Mouse (Mus musculus) heart, embryonic 12.5 days (tissue): ENCODE measurements at regions not wholly inside any gene's neighbourhood (a gene's known extent, or its start where the extent isn't known, plus 50 kb on each side); places are given as distances from the start of the nearest gene placed in this dataset.

Source experiments
- ATAC-seq: fragments of 200-750 bp; cut with Nextera tagmentation; 2 replicates; pipeline ENCODE4 v1.8.0; 2017; ENCODE audit warnings: moderate TSS enrichment, moderate library complexity; ENCODE audit not compliant: insufficient number of reproducible peaks, low FRiP score
- H3K27ac ChIP-seq: fragments of 300-500 bp; sonication (generic); 2 replicates; pipeline ENCODE4 v1.5.1; 2016; ENCODE audit warnings: mild to moderate bottlenecking, moderate library complexity; ENCODE audit not compliant: poor library complexity, severe bottlenecking
- H3K27me3 ChIP-seq: fragments of 300-500 bp; sonication (generic); replicated peaks from 2 replicates; pipeline ENCODE4 v1.6.1; 2016; ENCODE audit warnings: mild to moderate bottlenecking, moderate library complexity
- H3K36me3 ChIP-seq: fragments of 300-500 bp; sonication (generic); 2 replicates; pipeline ENCODE4 v1.6.1; 2016; ENCODE audit warnings: mild to moderate bottlenecking, moderate library complexity
- H3K4me1 ChIP-seq: fragments of 300-500 bp; sonication (generic); replicated peaks from 2 replicates; pipeline ENCODE4 v1.6.1; 2016; ENCODE audit warnings: mild to moderate bottlenecking
- H3K4me2 ChIP-seq: fragments of 300-500 bp; sonication (generic); 2 replicates; pipeline ENCODE4 v1.6.1; 2016; ENCODE audit warnings: mild to moderate bottlenecking, moderate library complexity
- H3K4me3 ChIP-seq: fragments of 300-500 bp; sonication (generic); 2 replicates; pipeline ENCODE4 v1.5.1; 2016; ENCODE audit warnings: mild to moderate bottlenecking
- H3K9ac ChIP-seq: fragments of 300-500 bp; sonication (generic); 2 replicates; pipeline ENCODE4 v1.6.1; 2016; ENCODE audit warnings: mild to moderate bottlenecking, moderate library complexity
- H3K9me3 ChIP-seq: fragments of 300-500 bp; sonication (generic); replicated peaks from 2 replicates; pipeline ENCODE4 v1.6.1; 2016; ENCODE audit warnings: mild to moderate bottlenecking, moderate library complexity
- WGBS: fragments of 180-500 bp; shearing (Covaris S2); methylation state at CpG from one replicate; pipeline ENCODE4 v1.1.7; 2016; 5-methylcytosine and 5-hydroxymethylcytosine counted together

GRCm38 (mm10) chr4:48770954-48771665 is 107.8 kb downstream of the Cavin4 start:
- no peak overlapping the region for H3K4me2 ChIP-seq
- H3K27me3 ChIP-seq: peaks cover 14% of the 10 kb centered on the region; the same call in 1 of the 2 replicates
- no peak overlapping the region for H3K4me3 ChIP-seq
- no peak overlapping the region for H3K27ac ChIP-seq
- no peak for ATAC-seq
- H3K9me3 ChIP-seq: no peaks in the 10 kb centered on the region
- 35% methylated on average over 14 of the region's 14 CpGs for WGBS
- no peaks in the 10 kb centered on the region for H3K36me3 ChIP-seq
- H3K9ac ChIP-seq: no peak overlapping the region
- H3K4me1 ChIP-seq: peaks cover 5% of the 10 kb centered on the region; the same call in 1 of the 2 replicates

- Histone ChIP-seq H3K9me3 (no peaks in the 10 kb centered on the region), H3K9ac (no peak overlapping the region), H3K4me1 (peaks cover 5% of the 10 kb centered on the region; the same call in 1 of the 2 replicates), H3K4me3 (no peak overlapping the region), H3K36me3 (no peaks in the 10 kb centered on the region), H3K27me3 (peaks cover 14% of the 10 kb centered on the region; the same call in 1 of the 2 replicates), H3K4me2 (no peak overlapping the region), H3K27ac (no peak overlapping the region)
- 54% methylated on average over 8 of the region's 8 CpGs for WGBS
- no peak for ATAC-seq
These were observed 108.5 kb downstream of the Cavin4 start for GRCm38 (mm10) chr4:48771836-48772235.

- Histone ChIP-seq H3K36me3 (no peaks in the 10 kb centered on the region), H3K27ac (no peak overlapping the region), H3K9ac (no peak overlapping the region), H3K4me1 (no peaks in the 10 kb centered on the region), H3K4me2 (no peak overlapping the region), H3K27me3 (no peaks in the 10 kb centered on the region), H3K9me3 (no peaks in the 10 kb centered on the region), H3K4me3 (no peak overlapping the region)
- WGBS: 71% methylated on average over 12 of the region's 12 CpGs
- no peak for ATAC-seq
These were observed 116.0 kb downstream of the Cavin4 start for GRCm38 (mm10) chr4:48779202-48779905.

- no peak overlapping the region for H3K4me3 ChIP-seq
- 79% methylated on average over 2 of the region's 2 CpGs for WGBS
- H3K4me1 ChIP-seq: no peaks in the 10 kb centered on the region
- H3K27me3 ChIP-seq: no peaks in the 10 kb centered on the region
- ATAC-seq: no peak
- no peaks in the 10 kb centered on the region for H3K9me3 ChIP-seq
- H3K36me3 ChIP-seq: no peaks in the 10 kb centered on the region
- H3K9ac ChIP-seq: no peak overlapping the region
- no peak overlapping the region for H3K4me2 ChIP-seq
- no peak overlapping the region for H3K27ac ChIP-seq
These were observed 116.6 kb downstream of the Cavin4 start for GRCm38 (mm10) chr4:48779955-48780354.

GRCm38 (mm10) chr4:48781099-48781498 is 117.8 kb downstream of the Cavin4 start:
- H3K27me3 ChIP-seq: no peaks in the 10 kb centered on the region
- H3K4me2 ChIP-seq: no peak overlapping the region
- no peak for ATAC-seq
- no peak overlapping the region for H3K9ac ChIP-seq
- H3K9me3 ChIP-seq: no peaks in the 10 kb centered on the region
- no peak overlapping the region for H3K27ac ChIP-seq
- no peaks in the 10 kb centered on the region for H3K36me3 ChIP-seq
- no peaks in the 10 kb centered on the region for H3K4me1 ChIP-seq
- no peak overlapping the region for H3K4me3 ChIP-seq
- 57% methylated on average over 4 of the region's 4 CpGs for WGBS

- Histone ChIP-seq H3K9ac (no peak overlapping the region), H3K36me3 (no peaks in the 10 kb centered on the region), H3K27ac (no peak overlapping the region), H3K27me3 (no peaks in the 10 kb centered on the region), H3K4me1 (no peaks in the 10 kb centered on the region), H3K4me2 (no peak overlapping the region), H3K4me3 (no peak overlapping the region), H3K9me3 (no peaks in the 10 kb centered on the region)
- ATAC-seq: no peak
- WGBS: 64% methylated on average over 3 of the region's 3 CpGs
These were observed 119.4 kb downstream of the Cavin4 start for GRCm38 (mm10) chr4:48782686-48783085.

- Histone ChIP-seq H3K27ac (no peak overlapping the region), H3K36me3 (no peaks in the 10 kb centered on the region), H3K9me3 (no peaks in the 10 kb centered on the region), H3K9ac (no peak overlapping the region), H3K4me1 (no peaks in the 10 kb centered on the region; the same call in 1 of the 2 replicates), H3K4me2 (no peak overlapping the region), H3K4me3 (no peak overlapping the region), H3K27me3 (no peaks in the 10 kb centered on the region)
- no peak for ATAC-seq
- 87% methylated on average over 4 of the region's 4 CpGs for WGBS
These were observed 127.8 kb downstream of the Cavin4 start for GRCm38 (mm10) chr4:48791096-48791495.

GRCm38 (mm10) chr4:48803777-48804176 is 140.5 kb downstream of the Cavin4 start:
- Histone ChIP-seq H3K4me3 (no peak overlapping the region), H3K4me2 (no peak overlapping the region), H3K27ac (no peak overlapping the region), H3K9me3 (peaks cover 5% of the 10 kb centered on the region; the same call in 1 of the 2 replicates), H3K9ac (no peak overlapping the region), H3K4me1 (0 out of 2 replicates have a peak, but pooled peaks cover 9% of the 10 kb centered on the region), H3K36me3 (no peaks in the 10 kb centered on the region), H3K27me3 (no peaks in the 10 kb centered on the region)
- WGBS: 41% methylated on average over 3 of the region's 3 CpGs
- no peak for ATAC-seq

- 81% methylated on average over 4 of the region's 4 CpGs for WGBS
- H3K9ac ChIP-seq: no peak overlapping the region
- H3K4me3 ChIP-seq: no peak overlapping the region
- H3K27me3 ChIP-seq: no peaks in the 10 kb centered on the region
- ATAC-seq: no peak
- no peaks in the 10 kb centered on the region for H3K36me3 ChIP-seq
- H3K9me3 ChIP-seq: peaks cover 5% of the 10 kb centered on the region; the same call in 1 of the 2 replicates
- H3K4me2 ChIP-seq: no peak overlapping the region
- H3K27ac ChIP-seq: no peak overlapping the region
- 0 out of 2 replicates have a peak, but pooled peaks cover 7% of the 10 kb centered on the region for H3K4me1 ChIP-seq
These were observed 145.3 kb downstream of the Cavin4 start for GRCm38 (mm10) chr4:48808571-48808970.

- no peaks in the 10 kb centered on the region for H3K4me1 ChIP-seq
- no peak overlapping the region for H3K4me2 ChIP-seq
- 53% methylated on average over 2 of the region's 2 CpGs for WGBS
- no peaks in the 10 kb centered on the region for H3K27me3 ChIP-seq
- ATAC-seq: no peak
- H3K9ac ChIP-seq: no peak overlapping the region
- no peak overlapping the region for H3K27ac ChIP-seq
- H3K4me3 ChIP-seq: no peak overlapping the region
- no peaks in the 10 kb centered on the region for H3K36me3 ChIP-seq
- H3K9me3 ChIP-seq: no peaks in the 10 kb centered on the region
These were observed 170.4 kb downstream of the Cavin4 start for GRCm38 (mm10) chr4:48833718-48834117.

- H3K9ac ChIP-seq: no peak overlapping the region
- H3K4me3 ChIP-seq: no peak overlapping the region
- H3K4me1 ChIP-seq: peaks cover 17% of the 10 kb centered on the region
- 58% methylated on average over 2 of the region's 2 CpGs for WGBS
- ATAC-seq: no peak
- no peak overlapping the region for H3K27ac ChIP-seq
- no peaks in the 10 kb centered on the region for H3K27me3 ChIP-seq
- H3K9me3 ChIP-seq: no peaks in the 10 kb centered on the region
- H3K36me3 ChIP-seq: no peaks in the 10 kb centered on the region
- no peak overlapping the region for H3K4me2 ChIP-seq
These were observed 179.5 kb downstream of the Cavin4 start for GRCm38 (mm10) chr4:48842777-48843214.
